Mouse (Mus musculus): Measurements from ENCODE around the gene Usp19.

- TF ChIP-seq CTCF (IDR thresholded peaks at IDR 0.05; ENCODE audit: borderline replicate concordance, extremely low read depth, insufficient read depth, insufficient read length) (no peak), POLR2A (IDR thresholded peaks at IDR 0.05; ENCODE audit: borderline replicate concordance, extremely low read depth, insufficient read depth, insufficient read length, poor library complexity, severe bottlenecking) (no peak)
Observed at GRCm38 (mm10) chr9:108441236-108441919, 49.0 kb upstream of the Usp19 start.
